Mouse (Mus musculus) v-Abl transformed pro-B cells (cell line): ENCODE measurements around the gene Gadd45b.

ENCODE experiments used
- in situ Hi-C, 2 experiments: fragments of 400-800 bp; cut with MboI; formaldehyde crosslinking; loops; one replicate each; pipeline ENCODE4 v1.15.1; 2025; ENCODE audit not compliant: unreplicated experiment in 2 of 2

Gadd45b gene

GRCm38 (mm10) chr10:80929299-80930226, at the start of gene Gadd45b:
Gadd45b (plus strand) TSS chr10:80930073.
- in situ Hi-C loops, result loop anchor here (5.0 to 10.0 kb wide), 5 partner anchors 33 to 245 kb away; partner anchors contain the start of gene Eef2 (in 1 of the 2)

- in situ Hi-C loops, result loop anchor here (5.0 to 25.0 kb wide), 4 partner anchors 47 to 318 kb away; partner anchors contain the start of gene Rexo1 (in 1 of the 2)
Observed at GRCm38 (mm10) chr10:80880131-80880641, 49.7 kb upstream of the Gadd45b start.

GRCm38 (mm10) chr10:80880901-80881300, 49.0 kb upstream of the Gadd45b start:
- in situ Hi-C loops, result loop anchor here (5.0 to 25.0 kb wide), 4 partner anchors 46 to 319 kb away; partner anchors contain the start of gene Rexo1 (in 1 of the 2)

GRCm38 (mm10) chr10:80881301-80881700, 48.6 kb upstream of the Gadd45b start:
- in situ Hi-C loops, result loop anchor here (5.0 to 25.0 kb wide), 4 partner anchors 46 to 319 kb away; partner anchors contain the start of gene Rexo1 (in 1 of the 2)

GRCm38 (mm10) chr10:80887181-80887580, 42.7 kb upstream of the Gadd45b start:
- in situ Hi-C loops, result loop anchor here (5.0 to 25.0 kb wide), 2 partner anchors 40 to 325 kb away; partner anchors contain the start of gene Rexo1 (in 1 of the 2)

- in situ Hi-C loops, result loop anchor here in 1 of 2 experiments (25.0 kb wide), 1 partner anchor 333 kb away; the partner anchor contains the start of gene Rexo1
Observed at GRCm38 (mm10) chr10:80895100-80895499, 34.8 kb upstream of the Gadd45b start.

GRCm38 (mm10) chr10:80895697-80896096, 34.2 kb upstream of the Gadd45b start:
- in situ Hi-C loops, result loop anchor here in 1 of 2 experiments (25.0 kb wide), 1 partner anchor 333 kb away; the partner anchor contains the start of gene Rexo1

GRCm38 (mm10) chr10:80896581-80897485, 33.0 kb upstream of the Gadd45b start:
- in situ Hi-C loops, result loop anchor here in 1 of 2 experiments (25.0 kb wide), 1 partner anchor 335 kb away; the partner anchor contains the start of gene Rexo1

GRCm38 (mm10) chr10:80897861-80898510, 31.9 kb upstream of the Gadd45b start:
- in situ Hi-C loops, result loop anchor here in 1 of 2 experiments (25.0 kb wide), 1 partner anchor 336 kb away; the partner anchor contains the start of gene Rexo1

GRCm38 (mm10) chr10:80899074-80899473, 30.8 kb upstream of the Gadd45b start:
- in situ Hi-C loops, result loop anchor here in 1 of 2 experiments (25.0 kb wide), 1 partner anchor 337 kb away; the partner anchor contains the start of gene Rexo1

GRCm38 (mm10) chr10:80899591-80900317, 30.1 kb upstream of the Gadd45b start:
- in situ Hi-C loops, result loop anchor here in 1 of 2 experiments (25.0 kb wide), 1 partner anchor 337 kb away; the partner anchor contains the start of gene Rexo1

GRCm38 (mm10) chr10:80900318-80901247, 29.3 kb upstream of the Gadd45b start, which contains the start of gene Timm13:
Timm13 (minus strand) TSS chr10:80900969.
- in situ Hi-C loops, result no loop called here

- in situ Hi-C loops, result no loop called here
Observed at GRCm38 (mm10) chr10:80901409-80902272, 28.2 kb upstream of the Gadd45b start.

- in situ Hi-C loops, result no loop called here
Observed at GRCm38 (mm10) chr10:80902273-80902940, 27.5 kb upstream of the Gadd45b start.

- in situ Hi-C loops, result no loop called here
Observed at GRCm38 (mm10) chr10:80903282-80903681, 26.6 kb upstream of the Gadd45b start.
